Mouse (Mus musculus) stomach, embryonic 15.5 days (tissue): Measurements from ENCODE around the gene Akt2. TPM values are rescaled to one million over a fixed set of nuclear protein-coding genes. Genes with fewer than 3 reads are reported as not detected.

ENCODE experiments used
- ATAC-seq: fragments of 200-750 bp; cut with Nextera tagmentation; 2 replicates; pipeline ENCODE4 v1.8.0; 2017; ENCODE audit warnings: low read depth, moderate number of reproducible peaks, moderate TSS enrichment; ENCODE audit not compliant: insufficient read depth, low FRiP score
- H3K27ac ChIP-seq: fragments of 300-500 bp; sonication (generic); 2 replicates; pipeline ENCODE4 v1.5.1; 2015; ENCODE audit warnings: mild to moderate bottlenecking, inconsistent platforms
- H3K27me3 ChIP-seq: fragments of 300-500 bp; sonication (generic); replicated peaks from 2 replicates; pipeline ENCODE4 v1.6.1; 2015; ENCODE audit warnings: inconsistent platforms
- H3K36me3 ChIP-seq: fragments of 300-500 bp; sonication (generic); 2 replicates; pipeline ENCODE4 v1.6.1; 2015; ENCODE audit warnings: inconsistent platforms
- H3K4me1 ChIP-seq: fragments of 300-500 bp; sonication (generic); 2 replicates; pipeline ENCODE4 v1.6.1; 2015; ENCODE audit warnings: inconsistent platforms
- H3K4me2 ChIP-seq: fragments of 300-500 bp; sonication (generic); 2 replicates; pipeline ENCODE4 v1.6.1; 2015; ENCODE audit warnings: mild to moderate bottlenecking, inconsistent platforms
- H3K4me3 ChIP-seq: fragments of 300-500 bp; sonication (generic); replicated peaks from 2 replicates; pipeline ENCODE4 v1.5.1; 2015; ENCODE audit warnings: inconsistent platforms
- H3K9ac ChIP-seq: fragments of 300-500 bp; sonication (generic); 2 replicates; pipeline ENCODE4 v1.6.1; 2015; ENCODE audit warnings: inconsistent platforms
- H3K9me3 ChIP-seq: fragments of 300-500 bp; sonication (generic); 2 replicates; pipeline ENCODE4 v1.6.1; 2016; ENCODE audit warnings: inconsistent platforms
- WGBS: fragments of 180-500 bp; shearing (Covaris S2); methylation state at CpG from one replicate; pipeline ENCODE4 v1.1.7; 2015; 5-methylcytosine and 5-hydroxymethylcytosine counted together
- polyA plus RNA-seq: library from polyadenylated mRNA; unstranded; fragments of >200 nt; fragmentation: Nextera tagmentation; extraction: Ambion mirVana; gene quantifications from 2 replicates; pipeline ENCODE4 v1.2.1, GENCODE M21; 2015

The Akt2 gene
- polyA plus RNA-seq = 77.7 and 82.3 TPM in 2 replicates

GRCm38 (mm10) chr7:27591266-27592216 is at the start of gene Akt2:
TSS of gene Akt2 (plus strand) at chr7:27591552.
- peak within 1 kb of the TSS; percentile 99 for H3K27ac ChIP-seq
- H3K9me3 ChIP-seq = no peaks in the 10 kb centered on the region
- H3K4me1 ChIP-seq = peaks cover 18% of the 10 kb centered on the region
- H3K4me2 ChIP-seq = peak within 1 kb of the TSS; percentile 69
- peak; percentile 91 for ATAC-seq
- H3K36me3 ChIP-seq = no peaks in the 10 kb centered on the region
- H3K27me3 ChIP-seq = no peaks in the 10 kb centered on the region
- WGBS = under 1% methylated on average over 52 of the region's 71 CpGs
- H3K4me3 ChIP-seq = peak within 1 kb of the TSS; percentile 80
- H3K9ac ChIP-seq = peak within 1 kb of the TSS; percentile 77

GRCm38 (mm10) chr7:27541922-27542321 is 49.4 kb upstream of the Akt2 start:
- 57% methylated on average over 5 of the region's 5 CpGs for WGBS
- no peak for ATAC-seq
- no peak overlapping the region for H3K9ac ChIP-seq

GRCm38 (mm10) chr7:27542392-27543033 is 48.8 kb upstream of the Akt2 start:
- Histone ChIP-seq H3K36me3 (peaks cover 2% of the 10 kb centered on the region), H3K4me2 (peak overlapping the region; percentile 95), H3K9me3 (no peaks in the 10 kb centered on the region), H3K27ac (0 out of 2 replicates have a peak overlapping the region, but pooled peaks have one; percentile 61), H3K4me1 (0 out of 2 replicates have a peak, but pooled peaks cover 5% of the 10 kb centered on the region), H3K27me3 (no peaks in the 10 kb centered on the region), H3K4me3 (peak overlapping the region; percentile 55), H3K9ac (peak overlapping the region; percentile 56)
- 1% methylated on average over 30 of the region's 30 CpGs for WGBS
- peak; percentile 86; the same call in 1 of the 2 replicates for ATAC-seq

More at GRCm38 (mm10) chr7:27541922-27542321, 49.4 kb upstream of the Akt2 start:
- Histone ChIP-seq H3K36me3 (peaks cover 7% of the 10 kb centered on the region), H3K27ac (no peak overlapping the region), H3K9me3 (no peaks in the 10 kb centered on the region), H3K4me3 (peak overlapping the region; percentile 55), H3K4me2 (peak overlapping the region; percentile 95), H3K27me3 (no peaks in the 10 kb centered on the region), H3K4me1 (0 out of 2 replicates have a peak, but pooled peaks cover 5% of the 10 kb centered on the region)

DNA sequence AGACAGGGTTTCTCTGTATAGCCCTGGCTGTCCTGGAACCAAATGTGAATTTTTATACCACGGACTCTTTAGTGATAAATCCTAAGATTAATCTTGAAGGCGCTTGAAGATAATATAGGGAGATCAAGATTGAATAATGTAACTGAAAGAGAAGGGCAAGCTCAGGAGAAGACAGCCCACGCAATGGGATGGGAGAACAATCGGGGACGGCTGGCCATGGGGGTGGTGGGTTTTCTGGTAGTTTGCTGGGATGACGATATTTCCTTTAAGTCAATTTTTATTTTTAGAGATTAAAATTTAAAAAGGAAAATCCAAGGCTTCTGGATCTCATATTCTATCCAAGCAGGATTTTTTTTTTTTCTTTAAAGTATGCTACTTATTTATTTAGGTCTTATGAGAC is 48.3 kb upstream of the Akt2 start:
- Histone ChIP-seq H3K9me3 (no peaks in the 10 kb centered on the region), H3K4me2 (peak overlapping the region; percentile 95), H3K27ac (0 out of 2 replicates have a peak overlapping the region, but pooled peaks have one; percentile 61), H3K4me1 (0 out of 2 replicates have a peak, but pooled peaks cover 5% of the 10 kb centered on the region), H3K27me3 (no peaks in the 10 kb centered on the region), H3K4me3 (peak overlapping the region; percentile 55), H3K36me3 (no peaks in the 10 kb centered on the region), H3K9ac (peak overlapping the region; percentile 56; the same call in 1 of the 2 replicates)
- 0 out of 2 replicates have a peak, but pooled peaks have one; percentile 3 for ATAC-seq
- 31% methylated on average over 6 of the region's 6 CpGs for WGBS

GRCm38 (mm10) chr7:27543851-27544250 is 47.5 kb upstream of the Akt2 start:
- Histone ChIP-seq H3K27ac (0 out of 2 replicates have a peak overlapping the region, but pooled peaks have one; percentile 19), H3K4me1 (0 out of 2 replicates have a peak, but pooled peaks cover 5% of the 10 kb centered on the region), H3K4me2 (no peak overlapping the region), H3K4me3 (no peak overlapping the region), H3K9me3 (no peaks in the 10 kb centered on the region), H3K36me3 (no peaks in the 10 kb centered on the region), H3K27me3 (no peaks in the 10 kb centered on the region), H3K9ac (no peak overlapping the region)
- 79% methylated on average over 4 of the region's 4 CpGs for WGBS
- ATAC-seq = no peak

DNA sequence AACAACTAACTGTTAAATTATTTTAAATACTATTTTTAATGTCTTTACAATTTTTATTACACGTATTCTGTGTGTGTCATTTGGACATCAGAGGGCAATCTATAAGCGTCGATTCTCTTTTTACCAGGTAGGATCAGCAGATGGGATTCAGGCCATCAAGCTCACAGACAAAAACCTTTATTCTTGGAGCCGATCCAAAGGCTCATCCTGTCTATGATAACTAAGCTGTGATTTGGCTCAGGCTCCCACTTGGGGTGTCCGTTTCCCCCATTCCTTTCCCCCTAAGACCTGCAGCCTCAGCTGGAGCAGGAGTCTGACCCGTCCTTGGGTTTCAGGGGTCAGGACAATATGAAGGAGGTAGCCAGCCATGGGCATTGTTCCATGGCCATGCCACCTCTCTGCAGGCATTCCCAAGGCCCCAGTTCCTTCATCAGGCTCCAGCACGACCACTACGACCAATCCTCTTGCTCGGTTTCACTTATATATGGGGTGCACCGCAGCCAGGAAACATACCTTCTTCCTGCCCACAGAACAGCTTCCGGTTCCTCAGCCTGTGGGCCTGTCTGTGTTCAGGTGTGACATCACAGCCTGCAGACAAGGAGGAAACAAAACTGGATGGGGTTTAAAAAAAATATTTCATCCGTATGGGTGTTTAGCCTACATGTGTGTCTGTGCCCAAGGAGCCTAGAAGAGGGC is 46.5 kb upstream of the Akt2 start:
- H3K9ac ChIP-seq = no peak overlapping the region
- no peak overlapping the region for H3K4me2 ChIP-seq
- H3K4me3 ChIP-seq = no peak overlapping the region
- H3K27me3 ChIP-seq = no peaks in the 10 kb centered on the region
- no peak for ATAC-seq
- 73% methylated on average over 12 of the region's 12 CpGs for WGBS
- H3K36me3 ChIP-seq = no peaks in the 10 kb centered on the region
- no peaks in the 10 kb centered on the region for H3K9me3 ChIP-seq
- H3K27ac ChIP-seq = no peak overlapping the region
- H3K4me1 ChIP-seq = 0 out of 2 replicates have a peak, but pooled peaks cover 5% of the 10 kb centered on the region

DNA sequence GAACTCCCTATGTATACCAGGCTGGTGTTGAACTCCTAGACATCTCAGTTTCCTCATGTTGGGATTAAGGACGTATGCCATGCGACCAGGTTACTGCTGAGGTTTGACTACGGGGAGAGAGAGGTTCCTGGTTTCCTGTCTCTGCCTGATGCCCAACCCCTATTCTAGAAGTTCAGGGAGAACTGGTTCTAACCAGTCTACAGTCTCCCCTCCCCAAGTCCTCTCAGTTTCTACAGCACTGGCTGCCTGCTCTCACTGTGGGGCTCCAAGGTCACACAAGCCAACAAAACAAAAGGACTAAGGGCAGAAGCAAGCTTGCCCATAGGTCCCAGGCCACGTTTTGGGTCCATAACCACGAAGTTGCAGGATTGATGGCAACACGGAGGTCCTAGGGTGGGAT is 41.8 kb upstream of the Akt2 start:
- no peak overlapping the region for H3K27ac ChIP-seq
- H3K4me1 ChIP-seq = peaks cover 11% of the 10 kb centered on the region
- ATAC-seq = no peak
- no peaks in the 10 kb centered on the region for H3K9me3 ChIP-seq
- H3K27me3 ChIP-seq = no peaks in the 10 kb centered on the region
- H3K36me3 ChIP-seq = no peaks in the 10 kb centered on the region
- H3K9ac ChIP-seq = no peak overlapping the region
- WGBS = 71% methylated on average over 6 of the region's 6 CpGs
- no peak overlapping the region for H3K4me2 ChIP-seq
- H3K4me3 ChIP-seq = no peak overlapping the region

DNA sequence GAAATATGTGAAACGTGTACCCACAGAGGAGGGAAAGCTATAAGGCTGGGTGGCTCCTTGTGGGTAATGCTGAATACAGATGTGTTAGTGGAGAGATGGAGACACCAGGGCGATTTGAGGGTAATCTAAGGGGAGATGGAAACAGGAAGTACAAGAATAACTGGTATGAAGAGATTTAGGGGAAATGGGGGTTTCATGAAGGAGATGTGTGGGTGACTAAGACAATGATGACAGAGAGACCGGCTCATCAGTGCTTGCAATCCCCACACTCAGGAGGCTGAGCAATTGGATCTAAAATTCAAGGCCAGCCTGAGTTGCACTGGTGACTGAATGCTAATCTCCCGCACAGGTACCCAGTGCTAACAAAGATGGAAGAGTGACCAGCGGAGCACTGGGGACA is 39.3 kb upstream of the Akt2 start:
- Histone ChIP-seq H3K4me1 (peaks cover 11% of the 10 kb centered on the region), H3K27ac (0 out of 2 replicates have a peak overlapping the region, but pooled peaks have one; percentile 40), H3K4me3 (peak overlapping the region; percentile 72), H3K9ac (no peak overlapping the region), H3K36me3 (peaks cover 4% of the 10 kb centered on the region; the same call in 1 of the 2 replicates), H3K4me2 (peak overlapping the region; percentile 63), H3K9me3 (no peaks in the 10 kb centered on the region), H3K27me3 (no peaks in the 10 kb centered on the region)
- no peak for ATAC-seq
- 51% methylated on average over 5 of the region's 5 CpGs for WGBS

GRCm38 (mm10) chr7:27552931-27553513 is 38.3 kb upstream of the Akt2 start, which contains the start of the genes Pld3 and 2310022A10Rik:
TSS of gene Pld3 (minus strand) at chr7:27553218.
TSS of gene 2310022A10Rik (plus strand) at chr7:27553233.
- H3K27me3 ChIP-seq = no peaks in the 10 kb centered on the region
- peak within 1 kb of the TSS; percentile 72 for H3K4me3 ChIP-seq
- peak within 1 kb of the TSS; percentile 67 for H3K9ac ChIP-seq
- peaks cover 4% of the 10 kb centered on the region; the same call in 1 of the 2 replicates for H3K36me3 ChIP-seq
- H3K4me1 ChIP-seq = peaks cover 11% of the 10 kb centered on the region
- H3K27ac ChIP-seq = peak within 1 kb of the TSS; percentile 44
- H3K9me3 ChIP-seq = no peaks in the 10 kb centered on the region
- under 1% methylated on average over 41 of the region's 41 CpGs for WGBS
- peak within 1 kb of the TSS; percentile 63 for H3K4me2 ChIP-seq
- peak; percentile 100 for ATAC-seq

GRCm38 (mm10) chr7:27560291-27560887 is 31.0 kb upstream of the Akt2 start:
- Histone ChIP-seq H3K4me2 (no peak overlapping the region), H3K9ac (no peak overlapping the region), H3K36me3 (peaks cover 25% of the 10 kb centered on the region), H3K4me3 (no peak overlapping the region), H3K4me1 (0 out of 2 replicates have a peak, but pooled peaks cover 3% of the 10 kb centered on the region), H3K27me3 (no peaks in the 10 kb centered on the region), H3K27ac (no peak overlapping the region), H3K9me3 (no peaks in the 10 kb centered on the region)
- 44% methylated on average over 8 of the region's 8 CpGs for WGBS
- no peak for ATAC-seq
